Mouse (Mus musculus) hematopoietic stem cell, adult 5-6 weeks (primary cell): ENCODE data around the gene Hoxa10. TPM values are rescaled to one million over a fixed set of nuclear protein-coding genes. Genes with fewer than 3 reads are reported as not detected.

Experiments used
- ATAC-seq, 2 experiments: fragments of 125-278 bp in 1 of 2; replicated peaks in 1 of 2; 2 replicates each; pipeline ENCODE4 v1.8.0; 2016 to 2017; ENCODE audit warnings: inconsistent platforms in 2 of 2, mild to moderate bottlenecking in 2 of 2, moderate number of reproducible peaks in 2 of 2, low read depth in 1 of 2, moderate TSS enrichment in 1 of 2; ENCODE audit not compliant: low FRiP score in 2 of 2, poor library complexity in 2 of 2, severe bottlenecking in 2 of 2, insufficient read depth in 1 of 2, low TSS enrichment in 1 of 2
- total RNA-seq: library from RNA; stranded (forward); fragments of 172-1452, 232-1000 nt; gene quantifications from 2 replicates; pipeline ENCODE4 v1.2.3, GENCODE M21; 2017

Hoxa10 gene
- total RNA-seq, 1 experiment from 2014 or later, result 12.2 TPM

DNA sequence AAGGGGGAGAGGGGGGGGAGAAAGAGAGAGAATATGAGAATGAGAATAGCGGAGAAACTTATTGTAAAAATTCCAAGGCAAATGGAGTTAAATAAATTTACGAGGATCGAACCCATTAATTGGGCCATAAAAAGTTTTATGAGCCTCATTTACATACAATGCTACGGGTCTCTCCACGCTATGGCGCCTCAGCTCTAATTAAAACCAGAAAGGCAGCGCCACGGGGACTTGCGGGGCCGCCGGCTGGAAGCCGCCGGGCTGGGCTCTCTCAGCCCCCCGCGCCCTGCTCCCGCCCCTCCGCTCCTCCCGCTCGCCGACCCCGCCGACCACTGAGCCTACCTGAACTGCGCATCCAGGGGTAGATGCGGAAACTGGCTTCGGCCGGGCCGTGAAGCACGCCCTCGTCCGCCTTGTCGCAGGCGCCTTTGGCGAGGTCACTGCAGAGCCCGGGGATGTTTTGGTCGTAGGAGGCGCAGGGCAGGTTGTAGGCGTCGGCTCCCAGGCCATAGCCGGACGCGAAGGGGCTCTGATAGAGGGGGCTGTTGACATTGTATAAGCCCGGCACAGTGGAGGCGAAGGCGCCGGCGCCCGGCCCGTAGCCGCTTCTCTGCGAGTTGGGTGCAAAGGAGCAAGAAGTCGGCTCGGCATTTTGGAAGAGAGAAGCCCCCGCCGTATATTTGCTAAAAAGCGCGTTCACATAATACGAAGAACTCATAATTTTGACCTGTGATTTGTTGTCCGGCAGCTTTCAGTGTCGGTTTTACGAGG is 23.8 kb downstream of the Hoxa10 start:
- no peak for ATAC-seq

DNA sequence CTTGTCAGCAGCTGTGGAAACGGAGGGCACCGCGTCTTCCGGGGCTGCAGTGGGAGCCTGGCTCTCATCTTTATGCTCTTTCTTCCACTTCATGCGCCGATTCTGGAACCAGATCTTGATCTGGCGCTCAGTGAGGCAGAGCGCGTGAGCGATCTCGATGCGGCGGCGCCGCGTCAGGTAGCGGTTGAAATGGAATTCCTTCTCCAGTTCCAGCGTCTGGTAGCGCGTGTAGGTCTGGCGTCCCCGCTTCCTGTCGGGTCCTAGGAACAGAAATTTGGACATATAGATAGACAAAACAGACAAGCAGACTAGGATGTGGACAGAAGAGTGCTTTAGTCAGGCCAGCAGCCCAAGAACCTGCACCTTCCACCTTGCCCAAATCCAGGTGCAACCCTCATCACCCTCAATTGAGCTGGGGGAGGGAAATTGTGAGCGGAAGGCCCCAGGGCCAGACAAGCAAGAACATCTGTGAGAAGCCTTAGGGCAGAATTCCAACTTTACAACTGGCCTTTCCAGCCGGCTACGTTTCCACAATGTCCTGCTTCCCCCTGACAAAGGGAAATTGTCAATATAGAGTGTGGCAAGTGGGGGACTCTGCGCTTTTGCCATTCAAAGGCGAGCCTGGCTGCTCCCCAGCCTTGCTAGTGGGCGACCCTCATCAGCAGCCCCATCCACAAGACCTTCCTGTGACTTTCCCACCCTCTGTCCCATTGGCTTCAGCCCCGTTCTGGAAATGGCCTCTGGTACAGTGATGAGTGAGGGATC is 24.7 kb downstream of the Hoxa10 start:
- no peak for ATAC-seq

DNA sequence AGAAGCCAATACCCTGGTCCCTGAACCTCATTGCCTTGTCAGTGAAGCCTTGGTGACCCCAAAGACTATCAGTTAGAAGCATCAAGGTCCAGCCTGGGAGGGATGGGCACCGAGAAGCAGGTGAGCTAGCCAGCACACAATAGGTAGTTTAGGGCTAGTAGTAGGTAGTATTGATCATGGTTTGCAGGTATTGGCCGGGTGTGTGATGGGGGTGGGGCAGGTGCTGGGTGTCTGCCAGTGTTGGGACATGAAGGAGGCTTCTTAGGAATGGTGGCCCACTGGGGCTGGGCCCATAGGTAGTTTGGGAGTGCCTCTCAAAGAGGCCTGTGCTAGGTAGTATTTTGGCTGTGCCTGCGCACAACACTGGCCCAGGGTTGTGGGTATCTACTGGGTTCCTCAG is 25.6 kb downstream of the Hoxa10 start:
- no peak for ATAC-seq

DNA sequence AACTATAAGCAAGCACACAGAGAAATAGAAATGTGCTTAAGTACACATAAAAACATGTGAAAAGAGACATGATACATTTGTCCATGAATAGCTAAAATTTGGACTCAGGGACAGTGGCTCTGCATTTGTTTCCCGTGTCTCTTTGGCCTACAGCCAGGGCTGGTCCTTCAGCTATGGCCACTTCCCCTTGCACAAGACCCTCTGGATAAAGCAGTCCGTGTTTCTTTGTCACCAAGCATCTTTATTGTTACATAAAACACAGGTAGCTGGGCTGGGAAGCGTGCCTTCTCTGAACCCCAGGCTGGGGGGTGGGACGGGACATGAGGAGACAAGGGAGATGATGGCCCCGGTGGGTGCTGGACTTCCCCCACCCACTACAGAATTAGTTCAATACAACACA is 26.4 kb downstream of the Hoxa10 start:
- ATAC-seq, result no peak

DNA sequence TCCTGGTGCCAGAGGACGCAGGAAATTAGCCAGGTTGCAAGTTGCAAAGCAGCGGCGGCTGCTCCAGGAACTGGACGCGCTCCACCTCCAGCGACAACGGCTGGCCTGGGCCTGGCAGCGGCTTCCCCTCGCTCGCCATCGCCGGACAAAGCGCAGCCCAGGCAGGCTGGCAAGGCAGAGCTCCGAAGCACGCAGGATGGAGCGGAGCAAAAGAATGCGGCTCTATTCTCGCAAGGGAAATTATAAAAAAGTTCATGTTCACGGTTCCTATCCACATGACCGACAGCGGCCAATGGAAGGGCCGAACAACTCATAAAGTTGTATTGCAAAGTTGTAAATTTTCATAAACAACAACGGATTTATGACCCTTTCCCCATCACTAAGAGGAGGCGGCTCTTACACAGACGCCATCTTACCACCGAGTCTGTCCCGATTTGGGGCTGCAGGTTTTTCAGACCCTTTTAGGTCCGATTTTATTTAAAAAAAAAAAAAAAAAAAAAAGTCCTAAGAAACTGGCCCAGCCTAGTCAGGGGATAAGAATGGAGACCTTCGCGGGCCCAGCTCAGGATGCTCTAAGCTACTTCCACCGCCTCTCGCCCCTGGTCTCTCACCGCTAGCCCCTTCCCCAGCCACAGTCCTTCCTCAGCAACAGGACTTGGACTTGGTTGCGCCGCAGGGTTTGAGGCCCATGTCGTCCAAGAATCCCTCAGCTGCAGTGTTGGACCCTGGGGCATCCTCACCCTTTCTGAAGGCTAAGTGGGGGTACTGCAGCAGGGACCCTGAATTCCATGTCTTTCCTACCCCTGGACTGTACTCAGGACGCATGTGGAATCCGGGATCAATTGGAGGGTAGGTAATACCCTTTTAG is 27.3 kb downstream of the Hoxa10 start, which contains the start of the genes Hoxa3 and Gm28308:
Gene Hoxa3 (minus strand): TSS at position 218 of the 868 bp plus-strand sequence.
Gene Gm28308 (minus strand): TSS at position 221 of the 868 bp plus-strand sequence.
- ATAC-seq, result peak; percentile 29 to 46; a peak in 3 of 4 replicates

DNA sequence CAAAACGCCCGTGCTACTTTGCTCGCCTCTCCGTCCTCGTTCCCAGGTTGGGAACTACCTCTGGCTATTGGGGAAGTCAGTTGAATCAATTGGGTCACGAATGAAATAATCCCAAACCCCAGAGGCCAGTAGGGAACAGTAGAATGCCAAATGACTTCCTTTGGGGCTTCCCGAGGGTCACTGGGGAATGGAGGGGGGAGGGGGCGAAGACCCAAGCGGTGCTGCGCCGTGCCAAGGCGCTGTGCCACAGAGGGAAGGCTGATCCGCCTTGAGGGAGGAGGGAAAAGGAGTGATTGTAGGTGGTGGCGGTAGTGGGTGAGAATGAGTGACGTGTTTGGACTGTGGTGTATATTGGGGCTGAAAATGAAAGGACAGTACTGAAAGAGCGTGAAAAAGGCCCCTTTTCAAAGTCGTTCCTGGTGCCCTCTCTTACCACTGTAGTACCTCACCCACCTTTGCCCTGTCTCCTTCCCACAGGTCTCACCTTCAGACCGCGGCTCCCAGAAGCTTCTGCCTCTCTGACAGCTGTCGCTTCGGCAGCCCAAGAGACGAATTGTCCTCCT is 28.0 kb downstream of the Hoxa10 start:
- ATAC-seq, result peak; percentile 12 to 20; a peak in 1 of 4 replicates

DNA sequence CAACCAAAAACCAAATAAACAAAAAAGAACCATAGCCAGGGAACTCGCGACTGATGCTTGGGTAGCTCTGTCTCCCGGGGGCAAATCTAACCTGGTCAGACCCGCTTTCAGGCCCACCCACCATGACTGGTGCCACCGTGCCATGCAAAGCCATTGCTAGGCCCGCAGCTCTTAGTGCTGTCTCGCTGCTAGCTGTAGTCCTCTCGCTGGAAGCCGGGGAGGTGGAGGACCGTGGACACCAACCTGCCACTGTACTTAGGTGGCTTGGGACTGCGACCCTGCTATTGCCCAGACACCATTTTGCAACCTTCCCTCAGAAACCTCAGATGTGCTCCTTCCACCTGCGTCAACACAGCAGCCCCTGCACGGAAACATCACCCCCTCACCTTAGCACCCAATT is 28.7 kb downstream of the Hoxa10 start:
- no peak; a peak in 1 of 4 replicates for ATAC-seq

DNA sequence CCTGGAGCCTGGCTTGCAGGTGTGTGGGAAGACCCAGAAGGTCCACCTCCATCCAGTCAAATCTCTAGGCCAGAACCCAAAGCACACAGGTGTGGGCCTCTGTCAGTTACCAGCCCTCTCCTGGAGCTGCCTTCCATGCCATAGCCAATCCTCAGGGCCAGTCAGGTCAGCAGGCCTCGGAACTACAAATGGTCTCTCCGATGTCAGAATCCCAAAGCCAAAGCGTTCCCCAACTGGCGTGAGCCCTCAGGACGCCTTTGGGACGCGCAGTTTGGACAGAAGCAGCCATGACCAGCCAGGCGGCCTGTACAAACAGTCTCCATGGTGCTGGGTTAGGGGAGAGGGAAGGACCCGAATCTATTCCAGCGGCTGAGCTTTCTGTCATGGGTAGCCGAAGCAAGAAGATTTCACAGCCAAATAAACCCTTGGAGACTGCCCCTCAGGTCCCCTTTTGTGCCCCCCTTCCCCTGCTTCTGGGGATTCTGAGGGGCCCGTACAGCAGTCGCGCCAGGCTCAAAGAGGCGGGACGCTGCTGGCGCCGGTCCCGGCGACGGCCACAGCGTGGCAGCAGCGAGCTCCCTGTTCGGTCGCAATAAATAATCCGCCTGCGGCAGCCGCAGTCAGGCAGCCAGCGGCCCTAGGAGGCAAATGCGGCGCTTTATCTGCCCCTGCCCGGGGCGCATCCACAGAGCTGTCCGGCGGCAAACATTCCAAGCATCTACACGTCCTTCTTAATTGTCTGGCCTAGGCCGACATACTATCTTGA is 29.3 kb downstream of the Hoxa10 start:
- peak; percentile 54 to 57; a peak in 3 of 4 replicates for ATAC-seq

DNA sequence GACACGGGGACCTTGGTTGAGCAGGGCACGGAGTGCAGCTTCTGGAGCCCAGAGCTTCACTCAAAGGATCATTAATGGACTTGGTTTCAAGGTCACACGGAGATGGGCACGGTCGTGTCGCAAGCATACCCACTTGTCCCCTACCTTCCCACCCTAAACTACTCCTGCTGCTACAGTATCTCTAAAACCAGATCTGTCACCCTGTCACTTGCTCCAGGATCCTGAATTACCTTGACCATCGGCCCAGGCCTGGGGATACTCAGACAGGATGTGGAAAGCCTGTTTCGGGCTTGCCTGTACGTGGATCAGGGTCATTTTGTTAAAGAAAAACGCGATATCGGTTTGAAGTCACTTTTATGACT is 31.0 kb downstream of the Hoxa10 start:
- ATAC-seq, result no peak

DNA sequence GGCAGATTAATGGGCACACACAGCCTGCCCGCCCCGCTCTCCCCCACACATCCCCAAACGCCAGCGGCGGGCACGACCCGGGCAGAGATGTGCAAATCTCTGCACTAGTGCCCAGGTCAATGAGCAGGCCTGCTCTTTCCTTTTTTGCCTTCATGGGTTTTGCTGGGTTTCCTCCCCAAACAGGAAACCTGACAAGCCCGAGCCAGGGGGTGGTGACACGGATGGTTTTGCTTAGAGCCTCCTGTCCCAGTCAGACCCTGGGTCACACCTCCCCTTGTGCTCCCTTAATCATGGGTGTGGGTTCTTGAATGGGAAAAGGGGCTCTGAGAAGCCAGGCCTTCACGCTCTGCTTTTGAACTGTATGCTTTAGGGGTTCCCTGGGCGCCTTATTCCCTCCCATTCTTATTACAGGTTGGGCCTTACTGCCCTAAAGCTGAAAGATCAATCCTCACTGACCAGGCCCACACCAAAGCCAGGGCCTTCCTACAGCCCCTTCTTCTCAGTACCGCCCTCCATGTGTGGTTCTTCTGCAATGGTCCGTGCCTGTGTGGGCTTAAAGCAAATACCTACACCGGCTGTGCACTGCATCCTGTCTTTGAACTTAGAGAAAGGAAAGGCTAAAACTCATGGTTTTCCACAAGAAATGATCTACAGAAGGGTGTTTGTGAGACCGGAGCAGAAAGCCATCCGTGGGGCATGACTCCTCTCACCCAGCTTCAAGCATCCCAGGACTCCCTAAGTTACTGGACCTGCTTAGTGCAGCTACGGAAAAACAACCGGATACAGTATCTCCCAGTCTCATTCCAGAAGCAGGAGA is 31.6 kb downstream of the Hoxa10 start:
- ATAC-seq, result no peak

DNA sequence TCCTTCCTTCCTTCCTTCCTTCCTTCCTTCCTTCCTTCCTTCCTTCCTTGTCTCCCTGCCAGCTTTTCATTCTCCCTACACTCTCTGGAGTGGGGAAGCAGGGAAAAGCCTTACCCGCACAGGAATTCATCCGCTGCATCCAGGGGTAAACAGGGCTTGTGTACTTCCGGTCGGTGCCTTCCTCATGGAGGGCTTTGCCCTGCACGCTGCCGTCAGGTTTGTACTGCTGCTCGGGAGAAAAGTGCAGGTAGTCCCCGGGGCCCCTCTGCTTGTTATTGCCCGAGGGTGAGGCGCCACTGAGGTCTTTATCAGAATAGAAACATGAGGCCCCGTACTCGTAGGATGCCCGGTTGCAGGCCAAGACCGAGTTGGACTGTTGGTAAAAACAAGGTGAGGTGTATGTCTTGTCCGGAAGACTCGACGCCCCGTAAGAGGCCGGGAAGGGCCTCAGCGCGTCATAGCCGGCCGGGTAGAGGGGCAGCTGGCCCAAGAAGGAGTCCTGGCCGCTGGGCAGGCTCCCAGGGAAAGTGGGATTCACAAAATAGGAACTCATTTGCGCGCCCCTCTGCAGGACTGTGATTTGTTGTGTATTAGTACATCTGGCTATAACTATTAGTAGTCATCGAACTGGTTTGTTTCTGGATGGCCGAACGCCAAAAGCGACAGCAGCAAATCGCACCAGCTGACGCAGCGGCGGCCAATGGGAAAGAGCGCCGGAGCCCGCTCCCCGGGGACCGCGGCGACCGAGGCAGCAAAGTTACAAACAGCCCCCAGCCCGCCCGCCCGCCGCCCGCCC is 32.4 kb downstream of the Hoxa10 start, which contains the start of gene Hoxa6:
Gene Hoxa6 (minus strand): TSS at position 651 of the 796 bp plus-strand sequence.
- ATAC-seq, result no peak

DNA sequence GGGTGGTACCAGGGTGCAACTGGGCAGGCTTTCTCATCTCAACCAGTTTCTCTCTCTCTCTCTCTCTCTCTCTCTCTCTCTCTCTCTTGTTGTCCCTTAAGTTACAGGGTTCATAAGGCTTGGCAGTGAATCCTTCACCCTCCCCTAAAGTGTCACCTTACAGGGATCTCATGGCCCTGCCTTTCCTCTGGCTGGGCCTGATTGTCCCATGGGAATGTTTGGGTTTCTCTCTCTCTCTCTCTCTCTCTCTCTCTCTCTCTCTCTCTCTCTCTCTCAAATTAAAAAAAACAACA is 33.0 kb downstream of the Hoxa10 start:
- ATAC-seq, result no peak

DNA sequence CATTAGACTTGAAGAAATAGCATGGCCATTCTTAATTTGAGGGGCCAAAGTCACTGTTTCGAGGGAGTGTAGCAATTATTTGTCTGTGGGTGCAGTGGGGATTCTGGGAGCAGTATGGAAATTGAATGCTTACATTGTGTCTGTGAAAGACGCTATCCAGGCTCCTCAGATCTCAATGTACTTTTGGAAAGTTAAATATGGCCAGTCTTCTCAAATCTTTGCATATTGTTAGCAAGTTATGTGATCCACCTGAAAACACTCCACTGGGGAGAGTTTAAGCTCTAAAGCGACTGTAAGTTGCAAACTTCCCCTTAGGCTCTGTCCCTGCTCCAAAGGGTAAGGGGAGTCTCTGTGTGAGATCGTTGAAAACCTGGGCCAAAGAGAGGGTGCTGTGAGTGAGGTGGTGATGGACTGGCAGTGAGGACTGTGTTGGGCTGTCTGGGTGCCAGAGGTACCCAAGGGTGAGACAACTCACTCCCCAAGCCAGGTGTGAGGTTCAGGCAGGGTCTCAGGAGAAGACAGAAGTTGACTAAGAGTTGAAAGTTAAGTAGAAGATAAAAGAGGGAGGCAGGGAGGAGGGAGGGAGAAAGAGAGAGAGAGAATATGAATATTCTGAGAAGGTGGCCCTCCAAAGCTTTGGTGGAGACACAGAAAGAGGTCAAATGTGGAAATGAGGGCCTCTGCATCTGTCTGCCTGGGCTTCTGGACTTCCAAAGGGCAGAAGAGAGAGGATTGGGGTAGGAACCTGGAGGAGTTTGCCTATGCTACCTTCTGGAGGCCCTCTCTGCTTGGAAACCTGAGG is 33.6 kb downstream of the Hoxa10 start:
- ATAC-seq, result no peak

DNA sequence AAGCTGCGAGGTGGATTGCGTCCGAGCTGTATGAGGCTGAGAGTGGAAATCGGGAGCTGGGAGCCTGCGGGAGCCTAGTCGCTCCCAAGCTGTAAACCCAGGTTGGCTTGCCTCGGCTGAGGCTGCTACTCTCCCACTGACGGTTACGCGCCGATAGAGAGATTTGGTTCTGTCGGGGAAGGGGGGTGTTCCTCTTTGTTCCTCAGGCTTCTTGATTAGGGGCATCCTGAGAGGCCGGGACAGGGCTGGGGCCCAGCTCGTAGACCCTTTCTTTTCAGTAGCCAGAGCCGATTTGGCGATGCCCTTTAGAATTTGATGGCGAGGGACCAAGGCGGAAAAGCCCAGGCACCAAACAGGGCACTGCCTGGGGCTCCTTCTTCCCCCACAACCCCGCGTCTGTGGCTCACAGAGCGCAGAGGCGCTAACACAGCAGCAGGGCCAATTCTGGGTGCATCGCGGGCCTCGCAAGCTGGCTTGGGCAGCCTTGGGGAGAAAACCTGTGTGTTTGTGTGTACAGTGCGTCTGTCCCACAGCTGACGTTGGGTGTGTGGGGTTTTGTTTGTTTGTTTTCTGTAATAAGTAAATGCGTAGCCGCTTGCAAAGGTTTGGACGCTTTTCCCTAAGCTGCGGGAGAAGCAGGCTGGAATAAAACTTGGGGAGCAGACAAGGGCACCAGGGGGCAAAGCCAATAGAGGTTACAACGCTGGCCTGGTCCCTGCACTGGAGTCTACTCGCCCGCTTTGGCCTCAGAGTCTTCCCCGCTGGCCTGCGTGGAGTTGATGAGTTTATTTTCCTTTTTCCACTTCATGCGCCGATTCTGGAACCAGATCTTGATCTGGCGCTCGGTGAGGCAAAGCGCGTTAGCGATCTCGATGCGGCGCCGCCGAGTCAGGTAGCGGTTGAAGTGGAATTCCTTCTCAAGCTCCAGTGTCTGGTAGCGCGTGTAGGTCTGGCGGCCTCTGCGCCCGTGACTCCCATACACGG is 34.7 kb downstream of the Hoxa10 start:
- no peak for ATAC-seq
